Mouse (Mus musculus) heart, adult 2 months (tissue): ENCODE data around the gene Mga. TPM values are rescaled to one million over a fixed set of nuclear protein-coding genes. Genes with fewer than 3 reads are reported as not detected.

Experiments
- DNase-seq, 2 experiments: peaks; one replicate each; pipeline ENCODE4 v3.0.0; 2021
- H3K27ac ChIP-seq: fragments of 200-600 bp; 2 replicates; pipeline ENCODE4 v1.8.1; 2022
- H3K27me3 ChIP-seq: fragments of 200-500 bp; 2 replicates; pipeline ENCODE4 v1.6.1; 2012; ENCODE audit warnings: mild to moderate bottlenecking, low read length, inconsistent platforms, mixed read lengths; ENCODE audit not compliant: control insufficient read depth, insufficient read depth
- H3K36me3 ChIP-seq: fragments of 200-500 bp; 2 replicates; pipeline ENCODE4 v1.6.1; 2012; ENCODE audit warnings: low read length, inconsistent platforms; ENCODE audit not compliant: control insufficient read depth, insufficient read depth
- H3K4me1 ChIP-seq: fragments of 200-500 bp; 2 replicates; pipeline ENCODE4 v1.6.1; 2011; ENCODE audit warnings: low read length; ENCODE audit not compliant: control insufficient read depth, insufficient read depth
- H3K4me3 ChIP-seq: fragments of 200-600 bp; 2 replicates; pipeline ENCODE4 v1.8.1; 2022
- H3K79me2 ChIP-seq: fragments of 200-500 bp; replicated peaks from 2 replicates; pipeline ENCODE4 v1.6.1; 2012; ENCODE audit warnings: mild to moderate bottlenecking, inconsistent platforms, low read length, moderate library complexity, mixed read lengths; ENCODE audit not compliant: control insufficient read depth, insufficient read depth
- H3K9ac ChIP-seq: fragments of 200-500 bp; 2 replicates; pipeline ENCODE4 v1.6.1; 2012; ENCODE audit warnings: low read depth, mild to moderate bottlenecking, control low read depth, inconsistent platforms, low read length, mixed read lengths
- CTCF ChIP-seq: fragments of 200-600 bp; IDR thresholded peaks from 2 replicates; pipeline ENCODE4 v1.8.1; 2022; ENCODE audit warnings: antibody characterized with exemption, mild to moderate bottlenecking, moderate library complexity
- EP300 ChIP-seq: fragments of 200-500 bp; IDR thresholded peaks from 2 replicates; pipeline ENCODE4 v1.6.1; 2011; ENCODE audit warnings: low read depth, low read length, control low read depth; ENCODE audit not compliant: insufficient read depth
- POLR2A ChIP-seq: fragments of 200-500 bp; IDR thresholded peaks from 2 replicates; pipeline ENCODE4 v1.6.1; 2011; ENCODE audit warnings: mild to moderate bottlenecking, low read depth, low read length, control low read depth; ENCODE audit not compliant: insufficient read depth
- WGBS: fragments of 180-500 bp; shearing (Covaris S2); methylation state at CpG from one replicate; pipeline ENCODE4 v1.1.7; 2018; 5-methylcytosine and 5-hydroxymethylcytosine counted together
- intact Hi-C: fragments of 180-260 bp; cut with DNase I; formaldehyde crosslinking; loops from one replicate; pipeline ENCODE4 v1.15.1; 2025
- polyA plus RNA-seq: library from polyadenylated mRNA; depleted of rRNA; stranded (reverse); fragments of >200 nt; gene quantifications from 2 replicates; pipeline ENCODE4 v1.2.3, GENCODE M21; 2012
- total RNA-seq, 2 experiments: library from RNA; stranded (reverse); gene quantifications; 2 replicates each; pipeline ENCODE4 v1.2.3; 2021

The Mga gene
- total and polyA plus RNA-seq, 3 experiments = 11.6 to 41.0 (median 36.2) TPM

DNA sequence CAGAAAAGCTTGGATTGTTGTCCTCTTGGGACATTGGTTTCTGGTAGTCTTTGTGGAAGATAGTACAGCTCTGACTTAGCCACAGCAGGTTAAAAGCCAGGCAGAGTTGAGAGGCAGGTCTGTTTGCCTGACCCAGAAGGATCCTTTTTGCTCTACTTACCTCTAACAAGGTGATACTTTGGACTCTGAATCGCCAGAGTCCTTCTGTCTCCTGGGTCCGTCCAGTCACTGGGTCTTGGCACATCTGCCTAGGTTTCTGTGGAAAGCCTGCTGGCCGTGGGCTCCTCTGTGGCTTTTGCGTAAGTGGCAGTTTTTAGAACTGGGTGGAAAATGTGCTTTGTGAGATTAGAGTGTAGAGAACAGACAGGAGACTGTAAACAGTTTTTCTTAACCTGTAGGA lies 91.9 kb downstream of the Mga start:
- no peaks in the 10 kb centered on the region for H3K36me3 ChIP-seq
- H3K4me1 ChIP-seq = no peaks in the 10 kb centered on the region
- no peak for DNase-seq
- no peak overlapping the region for H3K27ac ChIP-seq
- intact Hi-C loops = no loop called here
- WGBS = 74% methylated on average over 4 of the region's 4 CpGs
- no peaks in the 10 kb centered on the region; the same call in 1 of the 2 replicates for H3K79me2 ChIP-seq
- no peak for TF ChIP-seq CTCF
- no peak for TF ChIP-seq EP300
- no peak for TF ChIP-seq POLR2A
- no peaks in the 10 kb centered on the region for H3K27me3 ChIP-seq
- no peak overlapping the region for H3K9ac ChIP-seq
- no peak overlapping the region for H3K4me3 ChIP-seq

DNA sequence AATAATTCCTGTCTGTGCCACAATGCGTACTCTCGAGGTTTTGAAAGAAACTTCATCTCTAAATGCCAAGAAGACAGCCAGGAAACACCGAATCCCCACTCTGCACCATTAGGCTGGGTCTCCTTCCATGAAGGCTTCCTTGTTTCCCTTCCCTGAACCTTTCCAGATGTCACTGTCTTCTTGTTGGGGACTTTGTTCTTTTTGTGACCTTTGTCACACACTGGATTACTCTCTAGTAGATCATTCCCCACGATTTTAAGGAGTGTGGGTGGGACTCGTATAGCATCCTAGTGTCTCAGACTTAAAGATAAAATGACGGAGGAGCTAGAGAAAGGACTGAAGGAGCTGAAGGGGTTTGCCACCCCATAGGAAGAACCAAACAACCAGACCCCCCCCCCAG lies 93.9 kb downstream of the Mga start:
- Histone ChIP-seq H3K27me3 (no peaks in the 10 kb centered on the region), H3K9ac (no peak overlapping the region), H3K4me3 (no peak overlapping the region), H3K79me2 (no peaks in the 10 kb centered on the region; the same call in 1 of the 2 replicates), H3K27ac (no peak overlapping the region), H3K4me1 (peaks cover 4% of the 10 kb centered on the region), H3K36me3 (peaks cover 2% of the 10 kb centered on the region)
- intact Hi-C loops = no loop called here
- TF ChIP-seq POLR2A (no peak), EP300 (no peak), CTCF (no peak)
- 82% methylated on average over 6 of the region's 6 CpGs for WGBS
- DNase-seq = no peak

DNA sequence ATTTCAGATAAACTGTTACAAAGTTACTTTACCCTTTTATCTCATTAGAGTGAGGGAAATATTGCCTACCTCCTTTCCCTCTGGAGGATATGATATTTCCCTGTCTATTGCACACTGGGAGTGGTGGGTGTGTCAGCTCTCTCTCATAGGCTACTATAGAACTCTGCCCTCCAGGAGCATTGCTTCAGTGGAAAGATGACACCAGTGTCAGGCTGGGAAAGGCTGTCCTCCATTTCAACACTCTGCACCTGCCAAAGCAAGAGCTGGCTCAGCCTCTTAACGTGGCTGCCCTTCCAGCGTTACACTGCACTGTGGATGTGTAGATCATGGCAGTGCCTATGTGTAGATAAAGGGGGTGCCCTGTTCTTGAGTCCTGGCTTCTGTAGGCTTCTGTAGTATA lies 95.3 kb downstream of the Mga start:
- no peak for DNase-seq
- Histone ChIP-seq H3K4me3 (no peak overlapping the region), H3K79me2 (no peaks in the 10 kb centered on the region; the same call in 1 of the 2 replicates), H3K27me3 (no peaks in the 10 kb centered on the region), H3K9ac (no peak overlapping the region), H3K36me3 (peaks cover 4% of the 10 kb centered on the region), H3K27ac (no peak overlapping the region), H3K4me1 (peaks cover 10% of the 10 kb centered on the region)
- 74% methylated on average over 2 of the region's 2 CpGs for WGBS
- intact Hi-C loops = no loop called here
- TF ChIP-seq EP300 (no peak), POLR2A (no peak), CTCF (no peak)

DNA sequence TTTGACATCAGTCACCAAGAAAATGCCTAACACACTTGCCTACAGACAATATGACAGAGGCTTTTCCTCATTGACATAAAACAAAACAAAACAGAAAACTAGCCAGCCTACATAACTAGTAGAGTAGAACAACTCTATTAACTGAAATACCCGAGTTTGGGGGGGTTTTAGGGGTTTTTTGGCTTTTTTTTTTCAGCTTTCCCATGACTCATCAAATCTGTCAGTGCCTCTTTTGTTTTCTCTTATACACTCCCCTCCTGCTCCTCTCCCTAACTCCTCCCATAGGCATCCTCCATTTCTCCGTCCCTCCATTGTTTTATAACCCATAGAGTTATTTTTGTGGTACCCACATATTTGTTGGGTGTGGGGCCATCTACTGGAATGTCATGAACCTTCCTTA lies 96.5 kb downstream of the Mga start:
- no peak for TF ChIP-seq POLR2A
- no peak for TF ChIP-seq CTCF
- TF ChIP-seq EP300 = no peak
- Histone ChIP-seq H3K4me3 (no peak overlapping the region), H3K27me3 (no peaks in the 10 kb centered on the region), H3K36me3 (peaks cover 4% of the 10 kb centered on the region), H3K9ac (no peak overlapping the region), H3K4me1 (peaks cover 13% of the 10 kb centered on the region), H3K79me2 (no peaks in the 10 kb centered on the region; the same call in 1 of the 2 replicates), H3K27ac (no peak overlapping the region)
- DNase-seq = no peak
- WGBS = 30% methylated on average over 2 of the region's 2 CpGs
- intact Hi-C loops = no loop called here

DNA sequence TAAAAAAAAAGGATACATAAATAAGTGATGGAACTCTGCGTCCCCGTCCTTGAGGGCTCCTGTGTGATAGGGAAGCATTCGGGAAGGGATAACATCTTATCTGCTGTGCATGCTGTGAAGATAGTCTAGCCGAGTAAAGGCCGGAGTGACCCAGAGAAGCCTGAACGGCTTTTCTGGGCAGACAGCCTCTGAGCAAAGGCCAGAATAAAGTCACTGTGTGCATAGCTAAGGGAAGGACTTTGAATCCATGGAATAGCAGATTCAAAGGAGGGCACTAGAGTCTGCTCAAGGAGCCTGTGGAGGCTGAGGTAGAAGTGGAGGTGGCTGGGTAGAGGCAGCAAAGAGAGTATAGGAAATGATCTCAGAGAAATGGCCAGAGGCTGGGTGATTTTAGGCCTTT lies 97.8 kb downstream of the Mga start:
- intact Hi-C loops = no loop called here
- no peak overlapping the region for H3K4me3 ChIP-seq
- 59% methylated on average over 6 of the region's 6 CpGs for WGBS
- no peaks in the 10 kb centered on the region for H3K27me3 ChIP-seq
- TF ChIP-seq EP300 = no peak
- no peak for TF ChIP-seq POLR2A
- TF ChIP-seq CTCF = no peak
- H3K79me2 ChIP-seq = no peaks in the 10 kb centered on the region
- no peak overlapping the region for H3K9ac ChIP-seq
- peaks cover 13% of the 10 kb centered on the region for H3K4me1 ChIP-seq
- no peak for DNase-seq
- peak overlapping the region; percentile 61; the same call in 1 of the 2 replicates for H3K27ac ChIP-seq
- H3K36me3 ChIP-seq = peaks cover 4% of the 10 kb centered on the region

DNA sequence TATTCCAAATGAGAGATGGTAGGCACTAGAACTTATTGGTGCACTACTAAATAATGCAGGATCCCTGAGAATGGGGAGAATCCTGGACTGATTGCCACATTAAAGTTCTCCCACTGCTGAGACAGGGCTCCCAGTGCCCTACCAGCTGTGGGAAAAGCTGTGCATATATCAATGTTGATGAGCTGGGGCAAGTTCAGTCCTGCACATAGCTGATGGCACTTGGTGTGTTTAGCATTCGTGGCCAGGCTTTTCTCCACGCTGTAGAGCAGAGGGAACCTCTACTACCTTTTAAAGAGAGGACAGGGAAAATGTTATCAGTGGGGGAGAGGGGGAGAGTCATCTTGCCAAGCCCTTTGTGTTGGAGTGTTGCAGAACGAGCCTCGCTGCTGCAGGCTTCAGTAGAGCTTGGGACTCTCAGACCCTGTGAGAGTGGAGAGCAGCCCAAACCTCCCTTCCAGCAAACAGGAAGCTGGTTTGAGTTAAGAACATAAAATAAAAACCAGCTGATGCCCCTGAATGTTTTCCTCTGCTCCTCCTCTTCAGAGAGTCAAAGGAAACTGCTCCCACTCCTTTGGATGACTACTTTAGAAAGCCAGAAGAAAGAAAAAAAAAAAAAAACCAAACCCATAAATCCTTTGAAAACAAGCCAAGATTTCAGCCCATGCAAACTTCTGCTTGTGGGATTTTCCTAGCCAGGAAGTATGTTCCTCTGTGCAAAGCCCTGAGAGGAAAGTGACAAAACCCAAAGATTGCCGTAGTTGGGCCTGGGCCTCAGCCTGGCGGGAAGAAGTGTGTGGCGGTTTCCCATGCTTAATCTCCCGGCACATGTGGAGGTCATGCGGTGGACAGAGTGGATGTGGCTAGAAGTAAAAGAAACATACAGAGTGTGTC lies 98.6 kb downstream of the Mga start:
- Histone ChIP-seq H3K27ac (peak overlapping the region; percentile 61), H3K79me2 (no peaks in the 10 kb centered on the region), H3K4me3 (no peak overlapping the region), H3K27me3 (no peaks in the 10 kb centered on the region), H3K4me1 (peaks cover 13% of the 10 kb centered on the region), H3K9ac (no peak overlapping the region), H3K36me3 (peaks cover 4% of the 10 kb centered on the region)
- TF ChIP-seq POLR2A (no peak), CTCF (no peak), EP300 (no peak)
- WGBS = 20% methylated on average over 9 of the region's 9 CpGs
- DNase-seq = peak in 1 of 2 experiments; percentile 44
- intact Hi-C loops = no loop called here
